Mouse (Mus musculus) spleen, adult 2 months (tissue): ENCODE data around the gene Snx22.

Source experiments
- CTCF ChIP-seq: fragments of 200-500 bp; IDR thresholded peaks from 2 replicates; pipeline ENCODE4 v1.5.1; 2011; ENCODE audit warnings: mild to moderate bottlenecking, inconsistent platforms; ENCODE audit not compliant: insufficient read depth, insufficient read length, insufficient replicate concordance; ENCODE audit errors: extremely low read depth
- POLR2A ChIP-seq: fragments of 200-500 bp; IDR thresholded peaks from 2 replicates; pipeline ENCODE4 v1.6.1; 2011; ENCODE audit warnings: low read depth, low read length, inconsistent platforms

DNA sequence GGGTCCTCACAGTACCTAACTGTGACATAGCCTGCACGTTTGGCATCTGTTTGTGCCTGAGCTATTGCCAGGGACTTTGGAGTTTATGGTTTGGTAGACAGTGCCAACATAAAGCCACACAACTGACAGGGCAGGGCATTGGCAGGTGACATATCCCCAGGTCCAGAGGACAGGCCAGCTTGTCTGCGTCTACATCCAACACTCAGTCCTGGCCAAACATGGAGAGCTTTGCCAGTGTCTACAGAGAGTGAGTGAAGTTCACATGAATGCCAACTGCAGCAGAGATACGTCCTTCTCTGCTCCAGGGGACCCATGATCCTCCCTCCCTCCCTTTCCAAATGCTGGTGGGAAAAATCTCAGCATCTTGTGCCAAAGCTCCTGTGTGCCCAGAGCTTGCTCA, 14.7 kb upstream of the Snx22 start:
- TF ChIP-seq CTCF (no peak), POLR2A (no peak)
